Mouse (Mus musculus): Measurements from ENCODE around the gene Cst6.

GRCm38 (mm10) chr19:5372724-5373123, 23.4 kb upstream of the Cst6 start:
- TF ChIP-seq POLR2A (IDR thresholded peaks at IDR 0.05; ENCODE audit: borderline replicate concordance, low read depth, low read length) (no peak), CTCF (IDR thresholded peaks at IDR 0.05; ENCODE audit: low read depth, low read length) (no peak)

Data from bone marrow macrophage, adult 2 months (primary cell).